In the genomic region with DNA sequence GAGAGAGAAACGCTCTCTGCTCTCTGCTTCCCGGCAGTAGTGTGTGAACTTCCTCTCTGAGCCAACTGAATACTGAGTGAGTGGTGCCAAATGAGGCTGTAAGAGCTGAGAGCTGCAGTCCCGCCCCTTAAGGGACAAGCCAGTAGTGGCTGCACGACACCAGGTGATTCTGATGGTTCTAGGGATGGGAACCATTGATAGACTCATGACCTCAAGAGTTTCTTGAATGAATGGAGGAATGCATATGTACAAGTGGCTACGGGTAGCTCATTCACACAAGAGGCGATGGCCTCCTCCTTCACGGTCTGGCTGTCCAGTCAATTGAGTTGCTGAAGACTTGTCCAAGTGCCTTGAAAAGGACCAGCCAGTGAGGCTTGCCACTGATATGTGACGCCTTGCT, we compare ENCODE assay signal across 26 mouse cellular contexts.
DNase-seq lines count a peak whose midpoint lies in the region; ATAC-seq lines count a peak whose summit lies in the region.
"Had no signal": no experiment of that assay in that cellular context is flagged by ENCODE, and none has a peak within 500 bp of the region (broad histone marks: within the 10 kb centered on the region; RNA-seq: fewer than 3 reads in every experiment).

No protein-coding gene starts in this region.

- H3K4me3 ChIP-seq in kidney, embryonic 15.5 days (replicated peaks), result no peak overlapping the region
- H3K4me3 ChIP-seq in heart, embryonic 12.5 days, result no peak overlapping the region
- H3K4me3 ChIP-seq: embryonic facial prominence, embryonic 12.5 days; forebrain, embryonic 15.5 days; limb, embryonic 12.5 days; liver, embryonic 15.5 days; midbrain, embryonic 12.5 days; neural tube, embryonic 13.5 days had no signal

- H3K9ac ChIP-seq in kidney, embryonic 15.5 days, result no peak overlapping the region
- H3K9ac ChIP-seq in heart, embryonic 12.5 days, result no peak overlapping the region
- H3K9ac ChIP-seq: embryonic facial prominence, embryonic 12.5 days; forebrain, embryonic 15.5 days; limb, embryonic 12.5 days; liver, embryonic 15.5 days; lung, embryonic 14.5 days; midbrain, embryonic 12.5 days; neural tube, embryonic 13.5 days had no signal

- intact Hi-C loops in heart, postnatal 36 days (cut with DNase I), result no loop called here
- intact Hi-C loops in left cerebral cortex, postnatal 14 days (cut with DNase I), result no loop called here

- DNase-seq in kidney, adult 11 months, result no peak
- DNase-seq in heart, adult 9 months (ENCODE audit: low spot score in 2 of 2), result peak; percentile 21 to 24
- DNase-seq in heart, postnatal 36 days, result peak; percentile 8 to 11
- DNase-seq in left cerebral cortex, postnatal 14 days (ENCODE audit: low spot score in 2 of 2), result no peak
- DNase-seq: adrenal gland, postnatal 25 days; B cell, adult 2 months; cerebellum, adult 11-12 months; cerebellum, adult 9-11 months; embryo, embryonic 11 days; gastrocnemius, postnatal 25 days; kidney, adult 9 months; lung, postnatal 36 days; right cerebral cortex, postnatal 4 days; thymus, adult 18-20 months; thymus, postnatal 36 days had no signal

- H3K36me3 ChIP-seq in kidney, embryonic 15.5 days, result peaks cover 24% of the 10 kb centered on the region
- H3K36me3 ChIP-seq in heart, embryonic 12.5 days, result peaks cover 28% of the 10 kb centered on the region

- H3K4me1 ChIP-seq in kidney, embryonic 15.5 days, result peaks cover 38% of the 10 kb centered on the region
- peaks cover 15% of the 10 kb centered on the region for H3K4me1 ChIP-seq in heart, embryonic 12.5 days (replicated peaks)
- H3K4me1 ChIP-seq: liver, embryonic 15.5 days had no signal

- peak overlapping the region; percentile 39 for H3K27ac ChIP-seq in kidney, embryonic 15.5 days
- peak overlapping the region; percentile 32; the same call in 1 of the 2 replicates for H3K27ac ChIP-seq in heart, embryonic 12.5 days (ENCODE audit: poor library complexity, severe bottlenecking)
- H3K27ac ChIP-seq: embryonic facial prominence, embryonic 12.5 days; forebrain, embryonic 15.5 days; limb, embryonic 12.5 days; liver, embryonic 15.5 days; midbrain, embryonic 12.5 days; neural tube, embryonic 13.5 days; stomach, postnatal 0 days had no signal

- H3K4me2 ChIP-seq in kidney, embryonic 15.5 days, result no peak overlapping the region
- H3K4me2 ChIP-seq in heart, embryonic 12.5 days, result no peak overlapping the region
- H3K4me2 ChIP-seq: embryonic facial prominence, embryonic 12.5 days; forebrain, embryonic 15.5 days; limb, embryonic 12.5 days; liver, embryonic 15.5 days; lung, embryonic 14.5 days; midbrain, embryonic 12.5 days; neural tube, embryonic 13.5 days had no signal

- H3K27me3 ChIP-seq in kidney, embryonic 15.5 days, result no peaks in the 10 kb centered on the region
- no peaks in the 10 kb centered on the region for H3K27me3 ChIP-seq in heart, embryonic 12.5 days (replicated peaks)
- H3K27me3 ChIP-seq: embryonic facial prominence, embryonic 12.5 days; forebrain, embryonic 15.5 days; limb, embryonic 12.5 days; liver, embryonic 15.5 days; midbrain, embryonic 12.5 days; neural tube, embryonic 13.5 days had no signal

- WGBS in kidney, embryonic 15.5 days, result 56% methylated on average over 8 of the region's 8 CpGs
- WGBS in heart, embryonic 12.5 days, result 58% methylated on average over 8 of the region's 8 CpGs

- H3K9me3 ChIP-seq in kidney, embryonic 15.5 days (replicated peaks), result peaks cover 1% of the 10 kb centered on the region; the same call in 1 of the 2 replicates
- peaks cover 24% of the 10 kb centered on the region for H3K9me3 ChIP-seq in heart, embryonic 12.5 days (replicated peaks)
- H3K9me3 ChIP-seq: liver, embryonic 15.5 days had no signal

- no peak for ATAC-seq in kidney, embryonic 15.5 days (replicated peaks; ENCODE audit: low FRiP score)
- ATAC-seq in heart, embryonic 12.5 days (ENCODE audit: insufficient number of reproducible peaks, low FRiP score), result no peak
- ATAC-seq: forebrain, embryonic 15.5 days; hindbrain, embryonic 16.5 days had no signal

Comparison
In these comparisons a context has a peak if more than half of its experiments do, and no peak if none do; other contexts are left out.
1. DNase-seq: peak in heart, adult 9 months (2 of 2) and heart, postnatal 36 days (2 of 2); none in kidney, adult 11 months (single experiment) and left cerebral cortex, postnatal 14 days (0 of 2).